Mouse (Mus musculus) megakaryocyte-erythroid progenitor cell, adult 5-6 weeks (primary cell): Measurements from ENCODE around the gene Hagh. TPM values are rescaled to one million over a fixed set of nuclear protein-coding genes. Genes with fewer than 3 reads are reported as not detected.

ENCODE experiments used
- ATAC-seq: replicated peaks from 2 replicates; pipeline ENCODE4 v1.8.0; 2016; ENCODE audit warnings: mild to moderate bottlenecking, inconsistent platforms; ENCODE audit not compliant: severe bottlenecking, poor library complexity, low FRiP score, low TSS enrichment
- total RNA-seq, 2 experiments: library from RNA; stranded (forward) in 1 of 2; stranded (reverse) in 1 of 2; fragments of 200-1000, 215-1000 nt in 1 of 2; fragments of >200 nt in 1 of 2; fragmentation: Nextera tagmentation in 1 of 2; gene quantifications; 2 replicates each; pipeline ENCODE4 v1.2.3; 2014 to 2017

Hagh gene
- total RNA-seq, 2 experiments from 2014 or later: 32.3 to 68.2 TPM

DNA sequence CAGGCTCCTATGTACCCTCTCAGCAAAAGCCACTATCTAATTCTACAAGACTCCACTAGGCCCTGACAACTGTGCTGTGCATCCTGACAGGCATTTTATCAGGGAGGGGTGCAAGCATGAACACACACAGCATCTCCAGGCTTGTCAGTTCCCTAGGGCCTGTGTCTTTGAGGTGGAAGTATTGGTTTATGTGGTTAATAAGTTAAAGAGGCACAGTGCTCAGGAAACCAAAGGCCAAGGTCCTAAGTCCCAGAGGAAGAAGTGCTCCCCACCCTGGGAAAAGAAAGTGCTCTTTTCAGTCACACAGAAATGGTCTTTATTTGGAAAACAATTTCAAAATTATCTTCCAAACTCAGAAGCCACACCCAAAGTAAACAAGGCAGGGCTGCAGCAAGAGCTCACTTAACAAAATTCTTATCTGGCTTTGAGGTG is 8.7 kb downstream of the Hagh start:
- peak; percentile 53 for ATAC-seq

DNA sequence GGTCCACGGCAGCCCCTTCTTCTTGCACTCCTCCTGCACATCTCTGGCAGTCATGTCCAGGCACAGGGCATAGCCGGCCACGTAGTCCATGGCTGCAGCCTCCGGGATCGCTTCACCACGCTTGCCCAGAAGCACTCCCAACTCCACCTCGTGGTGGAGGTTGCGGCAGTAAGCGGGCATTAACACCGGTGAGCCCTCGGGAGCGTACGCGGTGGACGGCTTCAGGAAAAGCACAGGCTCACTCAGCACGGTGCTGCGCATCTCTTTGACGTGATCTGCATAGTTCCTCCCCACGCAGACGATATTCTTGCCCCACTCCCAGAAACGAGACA is 9.8 kb downstream of the Hagh start:
- no peak; the same call in none of the 2 replicates for ATAC-seq

DNA sequence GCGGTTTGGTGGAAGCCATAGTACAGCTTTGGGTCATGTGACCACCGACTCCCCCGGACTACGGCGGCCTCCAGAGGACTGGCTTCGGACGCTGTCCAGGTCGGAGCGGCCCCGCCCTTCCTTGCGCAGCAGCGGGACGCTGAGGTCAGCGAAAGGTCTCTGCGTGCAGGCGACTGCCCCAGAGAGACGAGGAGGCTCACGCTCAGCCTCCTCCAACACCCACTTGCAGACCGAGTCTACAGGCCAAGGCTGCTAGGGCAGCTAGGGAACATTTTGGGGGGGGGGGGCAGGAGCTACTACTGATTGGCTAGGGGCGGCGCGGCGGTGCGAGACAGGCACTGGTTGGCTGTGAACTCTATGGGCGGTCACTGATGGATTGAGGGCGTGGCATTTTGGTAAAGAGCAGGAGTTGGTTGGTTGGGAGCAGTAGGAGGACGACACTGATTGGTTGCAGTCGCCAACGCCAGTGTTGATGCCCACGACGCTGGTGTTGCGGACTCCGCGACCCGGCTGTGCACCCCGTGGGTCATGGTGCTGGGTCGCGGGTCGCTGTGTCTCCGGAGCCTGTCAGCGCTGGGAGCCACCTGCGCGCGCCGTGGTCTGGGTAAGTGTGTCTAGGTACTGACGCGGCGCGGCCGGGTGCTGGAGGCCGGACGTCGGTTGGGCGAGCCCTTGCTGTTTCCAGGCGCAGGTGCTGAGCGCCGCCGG is 10.3 kb downstream of the Hagh start, which contains the start of gene Fahd1:
TSS of gene Fahd1 (minus strand) at position 300 of the 708 bp plus-strand sequence.
- peak; percentile 96 for ATAC-seq

DNA sequence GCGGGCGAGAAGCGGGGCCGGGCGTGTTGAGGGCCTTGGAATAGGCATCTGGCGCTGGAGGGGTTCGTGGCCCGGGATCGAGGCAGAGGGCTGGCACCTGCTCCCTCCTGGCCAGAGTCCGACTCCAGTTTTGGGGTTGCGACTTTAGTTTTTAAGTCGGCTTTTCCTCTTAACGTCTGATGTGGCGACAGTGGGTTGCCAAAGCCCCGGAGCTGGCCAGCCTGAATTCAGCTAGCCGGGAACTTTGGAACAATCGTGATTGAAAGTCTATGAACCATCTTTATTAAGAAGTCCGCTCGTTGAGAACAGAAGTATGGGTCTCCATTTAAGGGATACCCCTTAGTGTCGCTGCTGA is 10.8 kb downstream of the Hagh start:
- ATAC-seq: no peak

DNA sequence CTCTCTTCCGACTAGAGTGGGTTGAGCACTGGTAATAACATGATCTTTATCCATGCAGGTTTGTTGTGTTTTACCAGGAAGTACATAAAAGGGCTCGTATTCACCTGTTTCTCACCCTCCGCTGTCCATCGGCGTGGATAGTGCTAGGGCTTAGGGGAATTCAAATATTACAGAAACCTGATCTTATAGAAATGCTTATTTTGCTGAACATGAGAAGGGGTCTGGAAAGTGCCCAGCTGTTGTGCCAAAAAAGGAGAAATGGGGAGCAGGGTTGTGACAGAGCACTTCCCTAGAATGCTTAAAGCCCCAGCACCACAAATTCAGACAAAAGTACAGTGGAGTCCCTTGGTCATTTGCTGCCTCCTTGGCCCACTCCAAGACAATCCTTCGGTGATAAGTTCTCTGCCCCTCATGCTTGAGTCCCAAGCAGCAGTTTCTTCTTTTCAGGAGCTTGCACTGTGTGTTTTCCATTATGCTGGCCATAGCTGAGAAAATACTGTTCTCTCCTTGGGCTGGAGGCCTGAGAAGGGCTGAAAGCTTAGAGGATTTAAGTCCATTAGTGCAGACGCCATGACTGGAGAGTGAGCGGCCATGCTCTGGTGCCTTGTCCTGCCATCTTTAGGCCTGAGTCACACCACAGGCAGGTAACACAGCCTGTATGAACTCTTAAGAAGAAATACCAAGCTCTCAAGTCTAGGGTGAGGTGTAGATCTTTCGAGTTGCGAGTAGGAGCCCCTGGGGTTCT is 11.6 kb downstream of the Hagh start:
- no peak for ATAC-seq

DNA sequence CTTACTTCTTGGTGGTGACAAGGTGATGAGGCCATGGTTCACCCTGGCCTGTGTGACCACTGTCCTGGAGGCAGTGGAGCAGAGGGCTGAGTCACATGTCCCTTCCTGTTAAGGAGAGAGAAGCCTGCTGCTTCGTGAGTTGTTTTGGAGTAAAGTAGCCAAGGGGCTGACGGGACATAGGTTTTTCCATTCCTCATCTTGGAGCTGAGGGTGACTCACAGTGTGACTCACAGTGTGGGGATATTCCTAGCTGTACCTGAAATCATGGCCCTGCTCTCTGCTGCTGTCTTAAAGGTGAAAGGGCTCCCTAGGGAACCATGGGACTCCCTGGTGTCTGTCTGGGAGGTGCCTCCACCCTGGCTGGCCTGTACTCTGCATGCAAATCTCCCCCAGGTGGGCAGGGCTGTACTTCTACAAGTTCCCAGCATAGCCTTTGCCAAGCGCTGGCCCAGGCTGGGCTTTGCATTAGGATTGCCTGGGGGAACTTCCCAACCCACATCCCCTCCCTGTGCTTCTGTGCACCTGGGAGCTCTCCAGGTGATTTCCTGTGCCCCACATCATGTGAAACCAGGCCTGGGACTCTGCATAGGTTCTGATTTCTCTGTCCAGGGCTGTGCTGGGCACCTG is 16.0 kb downstream of the Hagh start:
- ATAC-seq: no peak

DNA sequence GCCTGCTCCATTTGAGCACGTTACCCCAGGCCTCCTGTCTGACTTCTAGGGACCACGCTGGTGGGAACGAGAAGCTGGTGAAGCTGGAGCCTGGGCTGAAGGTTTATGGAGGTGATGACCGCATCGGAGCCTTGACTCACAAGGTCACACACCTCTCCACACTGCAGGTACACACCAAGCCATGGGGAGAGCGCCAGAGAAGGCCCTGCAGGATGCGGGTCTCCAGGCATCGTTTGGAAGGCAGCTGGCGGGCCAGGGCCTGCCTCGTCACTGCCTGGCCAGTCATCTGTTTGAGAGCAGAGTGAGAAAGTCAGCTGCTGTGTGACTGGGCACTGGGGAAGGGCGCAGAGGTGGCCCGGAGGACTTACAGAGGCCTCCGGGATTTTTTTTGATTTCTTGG is 16.6 kb downstream of the Hagh start:
- no peak for ATAC-seq

DNA sequence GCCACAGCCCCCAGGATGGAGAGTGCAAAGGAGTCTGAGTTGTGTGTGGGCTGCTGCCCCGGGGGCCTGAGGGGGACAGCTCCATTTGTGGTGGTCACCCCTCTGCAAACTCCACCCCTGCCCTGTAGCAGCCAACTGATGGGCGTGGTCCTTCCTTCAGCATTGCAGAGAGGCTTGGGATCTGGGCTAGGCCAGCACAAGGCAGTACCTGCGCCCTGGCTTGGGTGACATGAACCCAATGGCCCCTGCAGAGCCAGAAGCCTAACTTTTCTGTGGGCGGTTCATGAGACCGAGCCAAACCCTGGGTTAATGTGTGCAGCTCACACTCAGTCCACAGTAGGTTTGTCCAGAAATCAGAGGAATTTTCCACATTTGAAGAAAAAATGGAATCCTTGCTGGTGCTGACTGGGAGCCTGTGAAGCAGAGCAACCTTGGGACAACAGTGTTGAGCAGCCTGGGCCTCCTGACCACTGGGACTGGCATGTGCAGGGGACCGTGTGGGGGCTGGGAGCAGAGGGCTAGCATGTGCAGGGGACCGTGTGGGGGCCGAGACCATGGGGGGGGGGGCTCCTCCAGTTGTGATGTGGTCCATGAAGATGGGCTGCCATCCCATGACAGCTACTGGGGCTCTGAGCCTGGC is 18.0 kb downstream of the Hagh start:
- ATAC-seq: no peak

DNA sequence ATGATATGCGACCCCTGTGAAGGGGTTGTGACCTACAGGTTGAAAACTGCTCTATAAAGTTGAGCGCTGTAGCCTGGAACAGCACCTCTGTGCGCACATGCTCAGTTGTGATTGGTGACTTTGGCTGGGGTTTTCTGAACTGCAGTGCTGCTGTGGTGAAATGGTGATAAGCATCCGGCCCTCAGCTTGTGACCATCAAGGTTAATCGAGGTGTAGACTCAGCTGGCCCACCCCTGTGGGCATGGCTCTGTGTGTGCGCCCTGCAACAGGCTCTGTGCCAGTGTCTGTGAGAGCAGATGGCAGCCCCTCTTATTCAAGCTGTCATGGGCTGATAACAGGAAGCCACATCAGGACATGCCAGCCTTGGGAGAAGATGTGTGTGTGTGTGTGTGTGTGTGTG is 19.0 kb downstream of the Hagh start:
- peak; percentile 93 for ATAC-seq

DNA sequence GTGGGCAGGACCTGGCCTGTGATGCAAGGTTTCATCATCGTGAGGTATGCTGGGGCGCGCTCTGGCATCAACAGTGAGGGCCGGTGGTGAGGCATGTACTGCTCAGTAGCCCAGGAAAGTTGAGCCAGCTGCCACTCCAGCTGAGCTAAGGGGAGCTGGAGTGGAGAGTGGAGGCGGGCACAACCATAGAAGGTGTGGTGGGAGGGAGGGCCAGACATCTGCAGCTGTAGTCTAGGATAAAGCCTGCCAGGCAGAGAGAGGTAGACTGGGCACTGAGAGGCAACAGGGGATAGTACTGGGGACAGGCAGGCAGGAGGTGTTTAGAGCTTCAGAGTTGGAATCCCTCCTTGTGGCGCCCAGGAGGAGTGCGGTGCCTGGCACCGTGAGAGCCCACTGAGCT is 20.1 kb downstream of the Hagh start:
- ATAC-seq: peak; percentile 71

DNA sequence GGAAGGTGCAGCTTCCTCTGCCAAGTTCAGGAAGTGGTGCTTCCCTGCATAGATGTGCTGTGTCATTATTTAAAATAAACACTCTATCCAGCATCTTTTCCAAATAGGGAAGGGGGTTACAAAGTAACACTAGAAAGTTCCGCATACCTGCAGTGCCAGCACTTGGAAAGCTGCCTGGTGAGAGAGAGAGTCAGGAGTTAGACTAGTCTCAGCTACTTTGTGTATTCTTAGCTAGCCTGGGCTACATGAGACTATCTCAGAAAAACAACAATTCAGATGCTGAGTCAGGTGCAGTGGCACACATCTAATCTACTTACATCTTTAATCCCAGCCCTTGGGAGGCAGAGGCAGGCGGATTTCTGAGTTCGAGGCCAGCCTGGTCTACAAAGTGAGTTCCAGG is 21.8 kb downstream of the Hagh start:
- no peak for ATAC-seq

DNA sequence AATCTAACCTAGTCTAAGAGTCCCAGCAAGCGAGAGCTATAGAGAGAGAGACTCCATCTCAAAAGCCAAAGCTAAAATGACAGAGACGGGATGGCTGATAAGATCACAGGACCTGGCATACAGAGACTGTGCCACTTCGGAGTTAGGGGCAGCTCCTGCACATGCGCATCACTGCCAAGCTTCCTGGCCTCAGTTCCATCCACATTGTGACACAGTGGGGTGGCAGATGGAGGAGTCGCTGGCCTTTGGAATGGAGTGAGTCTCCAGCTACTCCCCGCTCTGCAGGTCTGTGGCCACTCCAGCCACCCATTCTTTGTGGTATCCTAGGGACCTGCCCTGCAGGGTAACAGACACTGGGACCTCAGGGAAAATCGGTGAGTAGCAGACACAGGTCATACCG is 25.8 kb downstream of the Hagh start, which contains the start of gene Igfals:
TSS of gene Igfals (plus strand) at position 222 of the 400 bp plus-strand sequence.
- no peak for ATAC-seq

DNA sequence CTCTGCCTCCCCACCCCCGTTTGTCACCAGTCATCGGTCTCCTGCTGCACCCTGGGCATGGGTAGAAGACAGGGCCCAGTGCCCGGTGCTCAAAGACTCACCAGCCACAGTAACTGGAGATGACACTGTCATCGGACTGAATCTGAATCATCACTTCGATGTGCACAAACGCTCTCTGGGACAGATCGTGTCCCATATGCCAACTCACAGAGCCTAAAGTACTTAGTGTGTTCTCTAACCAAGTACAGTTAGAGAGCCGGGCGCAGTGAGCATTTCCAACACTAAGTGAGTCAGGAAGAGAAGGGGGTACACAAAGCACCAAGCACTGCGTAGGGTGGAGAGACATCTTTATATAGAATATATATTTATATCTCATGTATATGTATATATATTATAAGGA is 28.0 kb downstream of the Hagh start:
- ATAC-seq: no peak

DNA sequence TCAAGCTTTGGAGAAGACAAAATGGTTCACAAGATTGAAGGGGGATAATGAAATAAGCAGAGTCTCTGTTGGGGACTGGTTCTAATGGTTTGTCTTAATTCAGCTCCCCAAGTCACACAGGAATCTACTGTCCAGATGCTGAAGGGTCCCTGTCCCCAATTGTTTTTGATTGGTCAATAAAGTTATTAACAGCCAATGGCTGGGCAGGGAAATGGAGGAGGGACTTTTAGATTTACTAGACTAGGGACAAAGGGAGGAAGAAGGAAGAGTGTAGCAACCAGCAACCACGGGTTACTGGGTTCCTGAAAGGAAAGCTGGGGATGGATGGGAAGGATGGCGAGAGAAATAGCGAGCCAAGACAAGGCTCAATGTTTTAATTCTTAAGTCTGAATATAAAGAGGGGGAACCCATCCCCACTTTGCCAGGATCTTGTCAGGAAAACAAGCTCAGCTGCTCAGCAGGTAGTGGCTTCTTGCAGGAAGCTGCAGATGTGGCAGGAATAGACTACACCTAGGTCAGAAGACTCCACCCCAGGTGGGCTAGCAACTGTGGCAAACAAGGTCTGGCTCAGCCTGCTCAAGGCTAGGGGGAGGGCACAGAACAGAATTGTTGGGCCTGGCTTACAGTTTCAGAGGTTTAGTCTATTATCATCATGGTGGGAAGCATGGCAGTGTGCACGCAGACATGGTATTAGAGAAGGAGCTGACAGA is 33.9 kb downstream of the Hagh start:
- ATAC-seq: no peak

DNA sequence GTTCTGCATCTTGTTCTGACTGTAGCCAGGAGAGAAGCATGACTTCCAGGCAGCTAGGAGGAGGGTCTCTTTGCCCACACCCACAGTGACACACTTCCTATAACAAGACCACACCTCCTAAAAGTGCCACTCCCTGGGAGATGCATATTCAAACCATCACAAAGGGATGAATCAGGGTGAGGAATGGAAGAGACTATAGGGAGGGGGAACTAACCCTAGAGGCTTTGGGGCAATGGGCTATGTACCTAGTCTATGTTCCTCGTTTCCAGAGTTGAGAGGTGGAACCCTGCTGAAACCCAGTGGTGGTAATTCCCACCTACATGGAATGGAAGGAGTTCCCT is 34.4 kb downstream of the Hagh start:
- ATAC-seq: no peak

DNA sequence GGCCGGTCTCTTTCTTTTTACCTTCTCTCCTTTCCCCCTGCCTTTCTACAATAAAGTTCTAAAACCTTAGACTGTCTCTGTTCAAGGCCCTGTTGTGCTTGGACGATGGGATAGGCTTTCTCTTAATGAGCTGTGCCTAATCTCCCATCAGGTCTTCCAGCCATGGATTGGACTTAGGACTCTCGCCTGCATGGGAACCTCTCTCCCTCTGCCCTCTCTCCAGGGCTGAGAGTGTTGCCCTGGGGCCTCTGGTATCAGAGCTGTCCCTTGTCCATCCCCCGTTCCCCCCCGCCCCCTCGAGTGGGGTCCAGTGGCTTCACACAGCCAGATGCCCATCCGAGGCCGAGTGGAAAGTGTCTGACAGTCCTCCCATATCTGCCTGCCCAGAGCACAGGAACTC is 35.0 kb downstream of the Hagh start:
- ATAC-seq: no peak

DNA sequence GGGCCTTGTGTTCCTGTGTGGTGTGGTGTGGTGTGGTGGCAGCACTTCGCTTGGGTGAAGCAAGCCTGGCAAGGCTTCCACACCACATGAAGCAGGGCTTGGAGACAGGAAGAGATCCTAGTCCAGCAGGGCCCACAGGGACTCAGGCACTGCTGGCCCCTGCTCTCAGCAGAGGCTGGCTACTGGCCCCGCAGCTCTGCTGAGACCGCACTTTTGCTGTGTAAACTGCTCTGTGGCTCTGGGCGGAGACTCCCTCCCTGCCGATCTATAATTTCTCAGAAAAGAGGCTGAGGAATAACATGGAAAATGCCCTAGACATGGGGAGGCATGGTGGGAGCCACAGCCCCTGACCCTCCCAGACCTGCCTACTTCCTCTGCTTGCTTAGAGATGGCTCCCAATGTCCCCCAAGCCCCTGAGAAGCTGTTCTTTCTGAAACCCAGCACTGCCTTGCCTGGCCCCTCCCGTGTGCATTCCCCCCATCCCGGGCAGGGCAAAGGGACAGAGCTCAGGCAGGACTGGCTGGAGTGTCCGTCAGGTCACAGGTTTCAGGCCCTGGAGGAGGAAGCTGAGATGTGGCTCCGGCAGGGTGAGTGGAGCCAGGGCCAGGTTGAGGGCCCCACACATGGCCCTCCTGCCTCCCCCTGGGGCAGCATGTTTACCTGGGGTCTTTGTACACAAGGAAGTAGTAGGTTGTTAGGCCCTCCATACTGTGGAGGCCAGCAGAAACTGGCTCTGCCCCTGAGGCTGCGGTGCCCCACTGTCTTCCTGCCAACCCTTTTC is 37.6 kb downstream of the Hagh start:
- no peak for ATAC-seq

DNA sequence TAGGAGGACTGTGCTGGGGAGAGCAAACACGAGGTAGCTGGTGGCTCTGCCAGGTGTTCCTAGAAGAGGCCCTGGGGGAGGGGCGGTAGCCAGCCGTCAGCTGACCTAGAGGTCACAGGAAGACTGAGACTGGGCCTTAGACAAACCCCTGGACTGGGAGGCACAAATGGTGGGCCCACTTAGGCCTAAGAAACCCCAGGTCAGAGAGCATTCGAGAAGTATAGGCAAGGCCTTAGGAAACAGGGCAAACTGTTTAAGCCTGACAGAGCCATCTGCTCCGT is 38.1 kb downstream of the Hagh start:
- ATAC-seq: no peak

DNA sequence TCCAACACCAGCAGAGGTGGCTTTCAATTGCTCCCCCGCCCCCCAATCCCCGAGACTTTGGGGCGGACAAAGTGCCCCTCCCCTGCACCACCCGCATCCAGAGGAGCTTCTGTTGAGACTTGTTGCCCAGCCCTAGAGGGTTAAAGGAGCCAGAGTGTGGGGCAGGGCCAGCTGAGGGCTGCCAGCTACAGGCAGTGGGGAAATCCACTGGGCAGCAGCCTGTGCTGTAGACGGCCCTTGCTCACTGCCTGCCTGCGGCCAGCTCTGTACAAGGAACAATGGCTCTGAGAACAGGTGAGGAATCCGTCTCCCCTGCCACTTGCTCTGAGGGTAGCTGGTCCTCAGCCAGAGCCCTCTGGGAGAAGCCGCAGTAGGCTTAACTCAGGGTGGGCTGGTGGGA is 38.6 kb downstream of the Hagh start:
- ATAC-seq: no peak
